Mouse (Mus musculus) hindbrain, embryonic 12.5 days (tissue): Measurements from ENCODE around the gene Runx1. TPM values are rescaled to one million over a fixed set of nuclear protein-coding genes. Genes with fewer than 3 reads are reported as not detected.

ENCODE experiments used
- ATAC-seq: fragments of 200-750 bp; cut with Nextera tagmentation; 2 replicates; pipeline ENCODE4 v1.8.0; 2017; ENCODE audit warnings: moderate TSS enrichment; ENCODE audit not compliant: low FRiP score
- H3K27ac ChIP-seq: fragments of 300-500 bp; sonication (generic); 2 replicates; pipeline ENCODE4 v1.5.1; 2016; ENCODE audit warnings: mild to moderate bottlenecking
- H3K27me3 ChIP-seq: fragments of 300-500 bp; sonication (generic); 2 replicates; pipeline ENCODE4 v1.6.1; 2016; ENCODE audit warnings: mild to moderate bottlenecking
- H3K36me3 ChIP-seq: fragments of 300-500 bp; sonication (generic); 2 replicates; pipeline ENCODE4 v1.6.1; 2016; ENCODE audit warnings: mild to moderate bottlenecking
- H3K4me1 ChIP-seq: fragments of 300-500 bp; sonication (generic); 2 replicates; pipeline ENCODE4 v1.6.1; 2016
- H3K4me2 ChIP-seq: fragments of 300-500 bp; sonication (generic); replicated peaks from 2 replicates; pipeline ENCODE4 v1.6.1; 2016; ENCODE audit warnings: mild to moderate bottlenecking
- H3K4me3 ChIP-seq: fragments of 300-500 bp; sonication (generic); 2 replicates; pipeline ENCODE4 v1.5.1; 2016; ENCODE audit warnings: mild to moderate bottlenecking
- H3K9ac ChIP-seq: fragments of 300-500 bp; sonication (generic); 2 replicates; pipeline ENCODE4 v1.6.1; 2016; ENCODE audit warnings: mild to moderate bottlenecking, moderate library complexity
- H3K9me3 ChIP-seq: fragments of 300-500 bp; sonication (generic); replicated peaks from 2 replicates; pipeline ENCODE4 v1.6.1; 2016; ENCODE audit warnings: mild to moderate bottlenecking
- WGBS: fragments of 180-500 bp; shearing (Covaris S2); methylation state at CpG from one replicate; pipeline ENCODE4 v1.1.7; 2016; 5-methylcytosine and 5-hydroxymethylcytosine counted together
- polyA plus RNA-seq: library from polyadenylated mRNA; unstranded; fragments of >200 nt; fragmentation: Nextera tagmentation; extraction: Ambion mirVana; gene quantifications from 2 replicates; pipeline ENCODE4 v1.2.1, GENCODE M21; 2016

The Runx1 gene
- polyA plus RNA-seq, 1 experiment from 2014 or later, result 4.4 TPM

GRCm38 (mm10) chr16:92810568-92811240 lies 15.2 kb downstream of the Runx1 start:
- no peak overlapping the region for H3K4me2 ChIP-seq
- no peaks in the 10 kb centered on the region for H3K36me3 ChIP-seq
- H3K4me1 ChIP-seq, result no peaks in the 10 kb centered on the region
- no peak overlapping the region for H3K27ac ChIP-seq
- no peak for ATAC-seq
- H3K9ac ChIP-seq, result no peak overlapping the region
- no peak overlapping the region for H3K4me3 ChIP-seq
- WGBS, result 87% methylated on average over 8 of the region's 8 CpGs
- no peaks in the 10 kb centered on the region for H3K9me3 ChIP-seq
- H3K27me3 ChIP-seq, result no peaks in the 10 kb centered on the region

- Histone ChIP-seq H3K9me3 (no peaks in the 10 kb centered on the region), H3K4me2 (no peak overlapping the region), H3K4me1 (no peaks in the 10 kb centered on the region), H3K9ac (no peak overlapping the region), H3K27ac (no peak overlapping the region), H3K36me3 (no peaks in the 10 kb centered on the region), H3K27me3 (no peaks in the 10 kb centered on the region), H3K4me3 (no peak overlapping the region)
- no peak for ATAC-seq
- WGBS, result 88% methylated on average over 8 of the region's 8 CpGs
Observed at GRCm38 (mm10) chr16:92807772-92808171, 18.2 kb downstream of the Runx1 start.

- Histone ChIP-seq H3K4me3 (no peak overlapping the region), H3K4me1 (no peaks in the 10 kb centered on the region), H3K4me2 (no peak overlapping the region), H3K9ac (no peak overlapping the region), H3K36me3 (no peaks in the 10 kb centered on the region), H3K27me3 (no peaks in the 10 kb centered on the region), H3K9me3 (no peaks in the 10 kb centered on the region), H3K27ac (no peak overlapping the region)
- ATAC-seq, result no peak
- WGBS, result 92% methylated on average over 7 of the region's 7 CpGs
Observed at GRCm38 (mm10) chr16:92803076-92803580, 22.8 kb downstream of the Runx1 start.

GRCm38 (mm10) chr16:92801567-92801966 lies 24.4 kb downstream of the Runx1 start:
- no peak overlapping the region for H3K9ac ChIP-seq
- no peaks in the 10 kb centered on the region for H3K36me3 ChIP-seq
- H3K9me3 ChIP-seq, result no peaks in the 10 kb centered on the region
- H3K27me3 ChIP-seq, result no peaks in the 10 kb centered on the region
- 82% methylated on average over 12 of the region's 12 CpGs for WGBS
- no peak for ATAC-seq
- no peak overlapping the region for H3K27ac ChIP-seq
- no peak overlapping the region for H3K4me2 ChIP-seq
- H3K4me1 ChIP-seq, result no peaks in the 10 kb centered on the region
- no peak overlapping the region for H3K4me3 ChIP-seq

GRCm38 (mm10) chr16:92800845-92801244 lies 25.1 kb downstream of the Runx1 start:
- Histone ChIP-seq H3K9me3 (no peaks in the 10 kb centered on the region), H3K9ac (no peak overlapping the region), H3K27me3 (no peaks in the 10 kb centered on the region), H3K36me3 (no peaks in the 10 kb centered on the region), H3K4me3 (no peak overlapping the region), H3K4me1 (no peaks in the 10 kb centered on the region), H3K4me2 (no peak overlapping the region), H3K27ac (no peak overlapping the region)
- no peak for ATAC-seq
- 87% methylated on average over 5 of the region's 5 CpGs for WGBS

- Histone ChIP-seq H3K4me2 (no peak overlapping the region), H3K4me3 (no peak overlapping the region), H3K9ac (no peak overlapping the region), H3K27me3 (no peaks in the 10 kb centered on the region), H3K9me3 (no peaks in the 10 kb centered on the region), H3K36me3 (no peaks in the 10 kb centered on the region), H3K4me1 (no peaks in the 10 kb centered on the region), H3K27ac (no peak overlapping the region)
- no peak for ATAC-seq
- WGBS, result 92% methylated on average over 7 of the region's 7 CpGs
Observed at GRCm38 (mm10) chr16:92799940-92800339, 26.0 kb downstream of the Runx1 start.

GRCm38 (mm10) chr16:92794197-92794596 lies 31.8 kb downstream of the Runx1 start:
- H3K36me3 ChIP-seq, result no peaks in the 10 kb centered on the region
- ATAC-seq, result no peak
- no peak overlapping the region for H3K27ac ChIP-seq
- no peak overlapping the region for H3K4me2 ChIP-seq
- H3K9me3 ChIP-seq, result no peaks in the 10 kb centered on the region
- H3K27me3 ChIP-seq, result no peaks in the 10 kb centered on the region; the same call in 1 of the 2 replicates
- H3K4me1 ChIP-seq, result no peaks in the 10 kb centered on the region
- 48% methylated on average over 6 of the region's 6 CpGs for WGBS
- H3K4me3 ChIP-seq, result no peak overlapping the region
- no peak overlapping the region for H3K9ac ChIP-seq

- H3K4me3 ChIP-seq, result no peak overlapping the region
- no peaks in the 10 kb centered on the region; the same call in 1 of the 2 replicates for H3K27me3 ChIP-seq
- no peaks in the 10 kb centered on the region for H3K4me1 ChIP-seq
- H3K27ac ChIP-seq, result no peak overlapping the region
- 66% methylated on average over 8 of the region's 8 CpGs for WGBS
- H3K4me2 ChIP-seq, result no peak overlapping the region
- H3K36me3 ChIP-seq, result no peaks in the 10 kb centered on the region
- H3K9me3 ChIP-seq, result no peaks in the 10 kb centered on the region
- H3K9ac ChIP-seq, result no peak overlapping the region
- no peak for ATAC-seq
Observed at GRCm38 (mm10) chr16:92793741-92794140, 32.2 kb downstream of the Runx1 start.

- no peaks in the 10 kb centered on the region for H3K4me1 ChIP-seq
- no peak for ATAC-seq
- no peak overlapping the region for H3K4me3 ChIP-seq
- no peaks in the 10 kb centered on the region; the same call in 1 of the 2 replicates for H3K27me3 ChIP-seq
- H3K36me3 ChIP-seq, result no peaks in the 10 kb centered on the region
- 93% methylated on average over 4 of the region's 4 CpGs for WGBS
- no peak overlapping the region for H3K27ac ChIP-seq
- H3K9me3 ChIP-seq, result no peaks in the 10 kb centered on the region
- no peak overlapping the region for H3K4me2 ChIP-seq
- H3K9ac ChIP-seq, result no peak overlapping the region
Observed at GRCm38 (mm10) chr16:92792905-92793304, 33.0 kb downstream of the Runx1 start.

GRCm38 (mm10) chr16:92790601-92791000 lies 35.3 kb downstream of the Runx1 start:
- H3K27ac ChIP-seq, result no peak overlapping the region
- no peak overlapping the region for H3K4me3 ChIP-seq
- ATAC-seq, result no peak
- H3K27me3 ChIP-seq, result no peaks in the 10 kb centered on the region; the same call in 1 of the 2 replicates
- no peak overlapping the region for H3K4me2 ChIP-seq
- no peaks in the 10 kb centered on the region for H3K36me3 ChIP-seq
- no peaks in the 10 kb centered on the region for H3K9me3 ChIP-seq
- H3K4me1 ChIP-seq, result no peaks in the 10 kb centered on the region
- no peak overlapping the region for H3K9ac ChIP-seq
- WGBS, result 85% methylated on average over 6 of the region's 6 CpGs

GRCm38 (mm10) chr16:92789840-92790239 lies 36.1 kb downstream of the Runx1 start:
- Histone ChIP-seq H3K27ac (no peak overlapping the region), H3K9me3 (no peaks in the 10 kb centered on the region), H3K27me3 (no peaks in the 10 kb centered on the region; the same call in 1 of the 2 replicates), H3K9ac (no peak overlapping the region), H3K4me2 (no peak overlapping the region), H3K4me3 (no peak overlapping the region), H3K4me1 (no peaks in the 10 kb centered on the region), H3K36me3 (no peaks in the 10 kb centered on the region)
- WGBS, result 91% methylated on average over 4 of the region's 4 CpGs
- ATAC-seq, result no peak

GRCm38 (mm10) chr16:92788446-92788845 lies 37.5 kb downstream of the Runx1 start:
- no peak overlapping the region for H3K27ac ChIP-seq
- H3K4me1 ChIP-seq, result peaks cover 6% of the 10 kb centered on the region
- ATAC-seq, result no peak
- H3K36me3 ChIP-seq, result no peaks in the 10 kb centered on the region
- no peaks in the 10 kb centered on the region; the same call in 1 of the 2 replicates for H3K27me3 ChIP-seq
- WGBS, result 50% methylated on average over 11 of the region's 11 CpGs
- H3K9ac ChIP-seq, result no peak overlapping the region
- no peaks in the 10 kb centered on the region for H3K9me3 ChIP-seq
- no peak overlapping the region for H3K4me2 ChIP-seq
- H3K4me3 ChIP-seq, result no peak overlapping the region

- H3K4me2 ChIP-seq, result no peak overlapping the region
- no peaks in the 10 kb centered on the region; the same call in 1 of the 2 replicates for H3K27me3 ChIP-seq
- no peak overlapping the region for H3K27ac ChIP-seq
- H3K36me3 ChIP-seq, result no peaks in the 10 kb centered on the region
- 67% methylated on average over 5 of the region's 5 CpGs for WGBS
- H3K4me3 ChIP-seq, result no peak overlapping the region
- no peak overlapping the region for H3K9ac ChIP-seq
- peaks cover 8% of the 10 kb centered on the region for H3K4me1 ChIP-seq
- no peak for ATAC-seq
- no peaks in the 10 kb centered on the region for H3K9me3 ChIP-seq
Observed at GRCm38 (mm10) chr16:92786883-92787321, 39.0 kb downstream of the Runx1 start.
